Mouse (Mus musculus) limb, embryonic 15.5 days (tissue): ENCODE results near the gene Gm13691. TPM values are rescaled to one million over a fixed set of nuclear protein-coding genes. Genes with fewer than 3 reads are reported as not detected.
"Not testable (repeated sequence)": the region's sequence is repeated elsewhere in the genome, so short reads cannot be mapped to it uniquely, and the experiment has no call there.

Experiments
- ATAC-seq: fragments of 200-750 bp; cut with Nextera tagmentation; 2 replicates; pipeline ENCODE4 v1.8.0; 2017; ENCODE audit warnings: low read depth, moderate TSS enrichment; ENCODE audit not compliant: insufficient number of reproducible peaks, low FRiP score, low TSS enrichment
- H3K27ac ChIP-seq: fragments of 300-500 bp; sonication (generic); 2 replicates; pipeline ENCODE4 v1.5.1; 2015; ENCODE audit warnings: moderate library complexity, mild to moderate bottlenecking, inconsistent platforms
- H3K27me3 ChIP-seq: fragments of 300-500 bp; sonication (generic); 2 replicates; pipeline ENCODE4 v1.6.1; 2015; ENCODE audit warnings: inconsistent platforms
- H3K36me3 ChIP-seq: fragments of 300-500 bp; sonication (generic); 2 replicates; pipeline ENCODE4 v1.6.1; 2015; ENCODE audit warnings: inconsistent platforms
- H3K4me1 ChIP-seq: fragments of 300-500 bp; sonication (generic); 2 replicates; pipeline ENCODE4 v1.6.1; 2015; ENCODE audit warnings: inconsistent platforms
- H3K4me2 ChIP-seq: fragments of 300-500 bp; sonication (generic); 2 replicates; pipeline ENCODE4 v1.6.1; 2015; ENCODE audit warnings: mild to moderate bottlenecking, inconsistent platforms
- H3K4me3 ChIP-seq: fragments of 300-500 bp; sonication (generic); 2 replicates; pipeline ENCODE4 v1.5.1; 2015; ENCODE audit warnings: mild to moderate bottlenecking, inconsistent platforms
- H3K9ac ChIP-seq: fragments of 300-500 bp; sonication (generic); 2 replicates; pipeline ENCODE4 v1.6.1; 2015; ENCODE audit warnings: inconsistent platforms
- H3K9me3 ChIP-seq: fragments of 300-500 bp; sonication (generic); 2 replicates; pipeline ENCODE4 v1.6.1; 2016; ENCODE audit warnings: inconsistent platforms
- whole genome bisulfite sequencing: fragments of 180-500 bp; shearing (Covaris S2); methylation state at CpG from one replicate; pipeline ENCODE4 v1.1.7; 2015; 5-methylcytosine and 5-hydroxymethylcytosine counted together
- polyA plus RNA-seq: library from polyadenylated mRNA; unstranded; fragments of >200 nt; fragmentation: Nextera tagmentation; extraction: Ambion mirVana; gene quantifications from 2 replicates; pipeline ENCODE4 v1.2.1, GENCODE M21; 2015

Gm13691 gene
- polyA plus RNA-seq, 1 experiment from 2014 or later: not detected

DNA sequence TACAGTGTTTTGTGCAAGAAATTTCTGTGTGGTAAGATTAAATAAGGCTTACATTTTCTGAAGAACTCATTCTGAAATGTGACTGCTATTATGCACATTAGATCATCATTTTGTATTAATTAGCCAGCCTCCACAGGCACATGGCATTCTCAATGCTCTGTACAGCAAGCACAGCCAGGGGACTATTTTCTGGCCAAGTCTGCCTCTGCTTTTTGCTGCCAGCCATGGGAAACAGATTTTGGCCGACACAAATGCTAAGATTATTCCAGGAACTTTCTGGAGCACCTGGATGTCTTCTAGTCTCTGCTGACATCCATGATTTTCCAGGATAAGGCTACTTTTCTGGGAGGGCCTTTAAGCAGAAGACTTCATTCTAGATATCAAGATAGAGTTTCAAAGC lies 18.6 kb downstream of the Gm13691 start:
- Histone ChIP-seq H3K4me1 (no peaks in the 10 kb centered on the region), H3K9ac (no peak overlapping the region), H3K27me3 (no peaks in the 10 kb centered on the region), H3K9me3 (no peaks in the 10 kb centered on the region), H3K27ac (no peak overlapping the region), H3K36me3 (no peaks in the 10 kb centered on the region), H3K4me2 (no peak overlapping the region), H3K4me3 (no peak overlapping the region)
- no peak for ATAC-seq
- WGBS: 41% methylated on average over 1 of the region's 1 CpGs

DNA sequence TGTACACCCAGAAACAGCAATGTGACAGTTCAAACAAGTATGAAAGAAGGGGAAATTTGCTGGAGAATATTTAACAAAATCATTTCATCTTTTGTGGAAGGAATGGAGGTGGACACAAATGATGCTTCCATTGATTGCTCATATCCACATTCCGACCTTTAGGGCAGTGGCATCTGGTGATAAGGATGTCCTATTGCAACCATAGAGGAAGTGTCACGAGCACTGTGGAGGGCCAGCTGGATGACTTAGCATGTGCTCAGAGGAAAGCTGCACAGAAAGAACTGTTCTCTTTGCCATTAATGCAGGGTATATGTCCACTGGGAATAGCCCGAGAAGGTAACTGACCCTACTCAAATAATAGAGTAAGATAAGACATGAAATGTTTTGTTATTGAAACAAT lies 19.5 kb downstream of the Gm13691 start:
- H3K36me3 ChIP-seq: no peaks in the 10 kb centered on the region
- H3K9ac ChIP-seq: no peak overlapping the region
- H3K27ac ChIP-seq: no peak overlapping the region
- WGBS: 76% methylated on average over 3 of the region's 3 CpGs
- H3K27me3 ChIP-seq: no peaks in the 10 kb centered on the region
- H3K4me3 ChIP-seq: no peak overlapping the region
- ATAC-seq: no peak
- H3K4me1 ChIP-seq: no peaks in the 10 kb centered on the region
- no peak overlapping the region for H3K4me2 ChIP-seq
- H3K9me3 ChIP-seq: no peaks in the 10 kb centered on the region

DNA sequence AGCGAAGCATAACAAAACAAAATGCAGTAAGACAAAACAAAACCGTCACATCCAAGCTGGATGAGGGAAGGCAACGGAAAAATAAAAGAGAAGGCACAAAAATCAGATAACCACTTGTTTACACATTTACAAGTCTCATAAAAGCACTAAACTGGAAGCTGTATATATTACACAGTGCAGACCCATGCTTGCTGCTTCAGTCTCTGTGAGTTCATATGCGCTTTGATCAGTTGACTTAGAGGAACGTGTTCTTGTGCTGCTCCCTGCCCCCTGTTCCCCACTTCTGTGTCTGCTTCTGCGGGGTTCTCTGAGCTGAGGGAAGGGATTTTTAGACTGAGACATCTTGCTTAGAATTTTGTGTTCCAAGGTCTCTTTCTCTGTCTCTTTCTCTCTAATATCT lies 24.2 kb downstream of the Gm13691 start:
- H3K27ac ChIP-seq: no peak overlapping the region
- no peaks in the 10 kb centered on the region for H3K9me3 ChIP-seq
- H3K4me2 ChIP-seq: no peak overlapping the region
- H3K4me3 ChIP-seq: no peak overlapping the region
- 50% methylated on average over 6 of the region's 6 CpGs for WGBS
- H3K9ac ChIP-seq: no peak overlapping the region
- no peak for ATAC-seq
- H3K27me3 ChIP-seq: no peaks in the 10 kb centered on the region
- H3K36me3 ChIP-seq: no peaks in the 10 kb centered on the region
- H3K4me1 ChIP-seq: no peaks in the 10 kb centered on the region

DNA sequence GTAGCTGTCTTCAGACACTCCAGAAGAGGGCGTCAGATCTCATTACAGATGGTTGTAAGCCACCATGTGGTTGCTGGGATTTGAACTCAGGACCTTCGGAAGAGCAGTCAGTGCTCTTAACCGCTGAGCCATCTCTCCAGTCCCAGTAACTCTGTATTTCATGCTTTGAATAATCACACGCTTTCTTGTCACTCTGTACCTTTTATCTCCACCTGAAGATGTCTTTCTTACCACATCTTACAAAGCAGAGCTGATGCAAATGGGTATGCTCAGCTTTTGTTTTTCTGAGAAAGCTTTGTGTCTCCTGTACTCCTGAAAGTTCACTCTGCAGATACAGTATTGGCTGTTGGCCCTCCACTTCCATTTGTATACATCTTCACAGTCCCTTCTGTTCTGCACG lies 25.9 kb downstream of the Gm13691 start:
- not testable (repeated sequence) for H3K4me1 ChIP-seq, ATAC-seq, H3K36me3 ChIP-seq, H3K27me3 ChIP-seq, H3K4me3 ChIP-seq, H3K27ac ChIP-seq, H3K9ac ChIP-seq, H3K9me3 ChIP-seq, H3K4me2 ChIP-seq
- WGBS: 76% methylated on average over 5 of the region's 5 CpGs

DNA sequence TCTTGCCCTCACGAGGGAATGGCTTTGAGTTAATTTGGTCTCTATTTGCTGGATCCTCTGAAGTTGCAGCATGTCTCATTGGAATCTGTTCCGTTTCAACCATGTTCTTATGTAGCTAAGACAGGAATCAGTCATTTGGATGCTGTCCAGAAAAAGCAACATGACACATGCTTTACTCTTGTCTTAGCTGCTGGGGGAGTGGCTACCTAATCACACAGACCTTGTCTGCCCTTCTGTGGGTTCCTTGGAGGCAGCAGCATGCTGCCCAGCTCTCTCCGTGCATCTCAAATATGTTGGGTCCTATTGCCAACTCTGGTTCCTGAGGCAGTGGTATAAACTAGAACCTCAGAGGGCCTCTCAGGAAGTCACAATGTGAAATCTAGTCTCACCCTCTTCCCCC lies 28.0 kb downstream of the Gm13691 start:
- H3K4me3 ChIP-seq: no peak overlapping the region
- H3K36me3 ChIP-seq: no peaks in the 10 kb centered on the region
- no peak for ATAC-seq
- H3K4me2 ChIP-seq: no peak overlapping the region
- no peaks in the 10 kb centered on the region for H3K9me3 ChIP-seq
- no peaks in the 10 kb centered on the region for H3K4me1 ChIP-seq
- H3K27ac ChIP-seq: no peak overlapping the region
- WGBS: 43% methylated on average over 3 of the region's 3 CpGs
- no peak overlapping the region for H3K9ac ChIP-seq
- no peaks in the 10 kb centered on the region for H3K27me3 ChIP-seq

DNA sequence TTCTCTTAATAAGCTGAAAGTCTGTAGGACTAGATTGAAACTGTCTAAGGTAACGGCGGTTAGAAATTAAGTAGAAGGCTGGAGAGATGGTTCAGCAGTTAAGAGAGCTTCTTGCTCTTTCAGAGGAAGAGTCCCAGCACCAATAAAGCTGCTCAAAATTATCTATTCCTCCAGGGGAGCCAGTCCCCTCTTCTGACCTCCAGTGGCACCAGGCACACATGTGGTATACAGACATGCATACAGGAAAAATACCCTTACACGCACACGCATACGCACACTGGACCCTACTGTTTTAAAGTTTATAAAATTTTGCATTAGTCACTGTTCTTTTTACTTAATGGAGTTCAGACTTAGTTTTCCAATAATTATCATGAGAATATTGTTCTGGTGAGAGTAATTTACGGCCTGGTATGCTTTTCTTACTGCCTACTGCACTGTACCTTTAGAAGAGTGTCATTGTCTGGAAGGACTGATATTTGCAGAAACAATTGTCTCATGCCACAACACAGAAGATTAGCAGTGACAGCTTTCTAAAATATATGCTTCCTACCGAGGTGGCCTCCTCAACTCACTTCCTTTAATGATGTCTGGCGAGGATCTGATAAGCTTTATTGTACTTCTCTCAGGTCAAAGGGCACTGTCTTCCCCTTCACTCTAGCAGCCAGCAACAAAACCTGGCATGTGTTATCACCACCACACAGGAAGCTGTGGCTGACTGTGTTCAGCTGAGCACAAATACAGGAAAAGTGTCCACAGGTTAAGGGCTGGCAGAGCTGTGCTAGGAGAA lies 29.4 kb downstream of the Gm13691 start:
- H3K36me3 ChIP-seq: no peaks in the 10 kb centered on the region
- no peaks in the 10 kb centered on the region for H3K4me1 ChIP-seq
- no peak overlapping the region for H3K9ac ChIP-seq
- no peak for ATAC-seq
- no peaks in the 10 kb centered on the region for H3K9me3 ChIP-seq
- H3K27ac ChIP-seq: no peak overlapping the region
- no peak overlapping the region for H3K4me2 ChIP-seq
- H3K4me3 ChIP-seq: no peak overlapping the region
- 58% methylated on average over 8 of the region's 8 CpGs for whole genome bisulfite sequencing
- H3K27me3 ChIP-seq: no peaks in the 10 kb centered on the region

DNA sequence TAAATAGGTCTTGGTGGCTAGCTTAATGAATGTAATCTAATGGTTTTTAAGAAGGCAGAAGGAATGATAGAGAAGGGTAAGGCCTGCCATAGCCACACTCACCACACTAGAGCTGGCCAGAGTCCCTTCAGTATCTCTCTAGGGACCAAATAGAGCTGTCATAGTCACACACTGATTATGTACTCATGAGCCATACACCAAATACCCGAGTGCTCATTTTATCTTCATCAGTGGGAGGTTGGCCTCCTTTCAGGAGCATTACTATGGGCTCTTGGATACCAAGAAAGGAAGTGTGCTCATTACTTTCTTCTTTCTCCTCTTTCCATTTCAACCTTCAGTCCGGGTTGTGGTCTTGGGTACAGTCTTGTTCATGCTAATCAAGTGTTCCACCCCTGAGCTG lies 31.6 kb downstream of the Gm13691 start:
- no peaks in the 10 kb centered on the region for H3K9me3 ChIP-seq
- H3K27ac ChIP-seq: no peak overlapping the region
- no peak overlapping the region for H3K9ac ChIP-seq
- H3K36me3 ChIP-seq: no peaks in the 10 kb centered on the region
- 82% methylated on average over 2 of the region's 2 CpGs for WGBS
- no peaks in the 10 kb centered on the region for H3K27me3 ChIP-seq
- H3K4me1 ChIP-seq: no peaks in the 10 kb centered on the region
- no peak overlapping the region for H3K4me2 ChIP-seq
- no peak for ATAC-seq
- H3K4me3 ChIP-seq: no peak overlapping the region

DNA sequence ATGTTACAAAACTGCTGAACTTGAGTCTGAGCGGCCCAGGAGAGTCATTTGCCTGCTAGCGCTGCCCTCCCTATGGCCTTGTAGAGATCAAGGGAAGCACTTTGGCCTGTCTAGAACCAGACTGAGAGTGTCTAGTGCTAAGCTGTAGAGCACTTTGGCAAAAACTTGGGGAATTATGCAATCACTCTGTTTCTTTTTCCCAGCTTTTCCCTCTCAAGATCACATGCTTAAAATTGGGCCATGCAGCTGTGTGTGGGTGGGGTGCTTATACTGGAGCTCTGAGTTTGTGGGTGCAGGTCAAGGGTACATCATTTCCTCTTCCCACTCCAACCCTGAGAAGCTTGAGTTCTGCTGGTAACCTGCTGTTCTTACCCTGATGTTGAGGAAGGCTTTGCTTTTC lies 32.6 kb downstream of the Gm13691 start:
- Histone ChIP-seq H3K27ac (no peak overlapping the region), H3K36me3 (no peaks in the 10 kb centered on the region), H3K9me3 (no peaks in the 10 kb centered on the region), H3K4me2 (no peak overlapping the region), H3K27me3 (no peaks in the 10 kb centered on the region), H3K4me3 (no peak overlapping the region), H3K4me1 (no peaks in the 10 kb centered on the region), H3K9ac (no peak overlapping the region)
- no peak for ATAC-seq
- WGBS: 65% methylated on average over 2 of the region's 2 CpGs

DNA sequence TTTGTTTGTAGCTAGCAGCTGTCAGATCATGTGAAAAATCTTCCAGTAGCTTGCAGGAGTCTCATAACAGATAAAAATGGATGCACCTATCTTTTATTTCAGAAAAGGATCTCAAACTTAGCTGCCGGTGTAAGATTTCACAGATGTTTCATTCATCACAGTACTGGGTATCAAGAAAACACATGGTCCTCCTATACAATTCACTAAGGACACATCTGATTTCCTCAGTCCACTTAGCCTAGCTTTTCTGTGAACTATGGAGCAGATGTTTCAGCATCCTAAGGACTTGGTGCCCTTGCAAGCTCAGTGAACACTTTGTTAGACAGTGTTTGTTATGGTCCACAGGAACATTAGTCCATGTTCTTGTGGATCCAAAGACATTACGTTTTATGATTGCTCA lies 33.0 kb downstream of the Gm13691 start:
- Histone ChIP-seq H3K27ac (no peak overlapping the region), H3K36me3 (no peaks in the 10 kb centered on the region), H3K4me1 (no peaks in the 10 kb centered on the region), H3K9ac (no peak overlapping the region), H3K27me3 (no peaks in the 10 kb centered on the region), H3K4me2 (no peak overlapping the region), H3K4me3 (no peak overlapping the region), H3K9me3 (no peaks in the 10 kb centered on the region)
- ATAC-seq: no peak
- 66% methylated on average over 2 of the region's 2 CpGs for WGBS

DNA sequence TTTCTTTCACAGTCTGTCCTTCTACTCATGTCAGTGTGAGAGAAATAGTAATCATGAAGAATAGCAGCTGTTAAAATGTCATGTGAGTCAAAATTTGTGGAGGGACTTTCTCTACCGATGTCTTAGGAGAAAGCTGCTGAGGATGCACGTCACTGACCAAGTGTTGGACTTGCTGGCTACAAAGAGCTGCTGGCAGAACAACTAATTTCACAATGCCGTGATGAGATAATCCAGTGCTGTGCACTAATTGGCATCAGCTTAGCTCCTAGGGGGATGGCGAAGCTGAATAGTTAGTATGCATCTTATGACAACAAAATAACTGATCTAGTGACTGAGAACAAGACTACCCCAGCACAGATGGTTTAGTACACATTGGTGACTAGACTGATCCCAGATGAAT lies 34.9 kb downstream of the Gm13691 start:
- no peaks in the 10 kb centered on the region for H3K27me3 ChIP-seq
- no peak for ATAC-seq
- no peak overlapping the region for H3K9ac ChIP-seq
- no peak overlapping the region for H3K4me2 ChIP-seq
- H3K27ac ChIP-seq: no peak overlapping the region
- no peaks in the 10 kb centered on the region for H3K36me3 ChIP-seq
- no peaks in the 10 kb centered on the region for H3K4me1 ChIP-seq
- 50% methylated on average over 4 of the region's 4 CpGs for WGBS
- H3K4me3 ChIP-seq: no peak overlapping the region
- H3K9me3 ChIP-seq: no peaks in the 10 kb centered on the region

DNA sequence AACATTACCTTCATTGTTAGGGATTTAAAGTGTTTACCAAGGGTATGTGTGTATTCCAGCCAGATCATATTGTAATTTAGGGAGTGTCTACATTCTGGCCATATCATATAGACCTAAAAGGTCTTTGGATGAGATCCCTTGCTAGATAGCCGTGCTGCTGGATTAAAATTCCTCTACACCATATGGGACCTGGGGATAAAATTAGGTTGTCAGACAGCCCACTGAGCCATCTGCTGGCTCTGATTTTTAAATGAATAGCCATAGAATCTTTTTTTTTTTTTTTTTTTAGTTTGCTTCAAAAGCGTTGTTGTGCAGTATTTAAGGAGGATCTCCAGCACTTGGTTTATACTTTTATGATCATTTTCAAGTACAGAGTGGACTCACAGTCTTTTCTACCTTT lies 42.2 kb downstream of the Gm13691 start:
- Histone ChIP-seq H3K27me3 (no peaks in the 10 kb centered on the region), H3K4me1 (no peaks in the 10 kb centered on the region), H3K4me3 (no peak overlapping the region), H3K9ac (no peak overlapping the region), H3K27ac (no peak overlapping the region), H3K9me3 (no peaks in the 10 kb centered on the region), H3K36me3 (no peaks in the 10 kb centered on the region), H3K4me2 (no peak overlapping the region)
- no peak for ATAC-seq
- WGBS: 84% methylated on average over 2 of the region's 2 CpGs

DNA sequence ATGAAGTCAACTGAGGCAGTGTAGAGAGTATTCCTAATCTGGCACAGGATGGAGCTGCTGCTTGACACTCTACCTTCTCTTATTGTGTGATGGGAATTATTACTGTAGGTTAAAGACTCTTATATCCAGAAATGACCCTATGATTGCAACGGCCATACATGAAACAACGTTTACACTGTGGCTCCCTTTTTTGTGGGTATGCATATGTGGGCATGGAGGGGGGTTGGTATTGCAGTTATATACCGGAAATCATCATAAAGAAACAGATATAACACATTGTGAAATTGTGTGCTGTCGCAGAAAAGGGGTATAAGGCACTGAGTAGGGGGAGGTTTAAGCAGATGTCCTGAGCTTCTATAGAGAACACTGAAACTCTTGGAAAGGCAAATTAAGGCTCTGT lies 45.6 kb downstream of the Gm13691 start:
- 76% methylated on average over 4 of the region's 4 CpGs for WGBS
- H3K9me3 ChIP-seq: no peaks in the 10 kb centered on the region
- no peaks in the 10 kb centered on the region for H3K4me1 ChIP-seq
- H3K9ac ChIP-seq: no peak overlapping the region
- H3K27ac ChIP-seq: no peak overlapping the region
- H3K27me3 ChIP-seq: no peaks in the 10 kb centered on the region
- no peak overlapping the region for H3K4me2 ChIP-seq
- no peaks in the 10 kb centered on the region for H3K36me3 ChIP-seq
- ATAC-seq: no peak
- no peak overlapping the region for H3K4me3 ChIP-seq

DNA sequence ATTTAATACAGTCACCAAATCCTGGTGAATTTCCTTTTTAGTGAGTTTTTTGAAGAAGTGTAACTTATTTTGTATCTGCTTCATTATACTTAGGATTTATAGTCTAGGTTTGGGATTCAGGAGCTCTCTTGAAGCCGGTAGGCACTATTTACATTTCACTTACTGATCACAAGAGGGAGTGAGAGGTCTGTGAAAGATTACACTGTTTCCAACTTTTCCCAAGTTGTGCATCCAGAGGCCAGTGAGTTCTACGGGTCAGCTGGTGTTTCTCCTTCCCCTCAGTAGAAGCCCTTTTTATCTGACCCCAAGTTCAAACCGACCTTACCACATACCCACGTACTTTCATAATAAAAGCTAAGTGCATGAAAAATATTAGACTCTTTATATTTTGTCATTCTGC lies 47.0 kb downstream of the Gm13691 start:
- WGBS: 26% methylated on average over 4 of the region's 4 CpGs
- ATAC-seq: no peak
- H3K36me3 ChIP-seq: no peaks in the 10 kb centered on the region
- no peak overlapping the region for H3K27ac ChIP-seq
- H3K27me3 ChIP-seq: no peaks in the 10 kb centered on the region
- no peak overlapping the region for H3K4me2 ChIP-seq
- no peaks in the 10 kb centered on the region for H3K9me3 ChIP-seq
- no peaks in the 10 kb centered on the region for H3K4me1 ChIP-seq
- no peak overlapping the region for H3K4me3 ChIP-seq
- H3K9ac ChIP-seq: no peak overlapping the region
